Mouse (Mus musculus) stomach, postnatal 0 days (tissue): ENCODE data around the gene Ybx2. TPM values are rescaled to one million over a fixed set of nuclear protein-coding genes. Genes with fewer than 3 reads are reported as not detected.
"Not testable (repeated sequence)": the region's sequence is repeated elsewhere in the genome, so short reads cannot be mapped to it uniquely, and the experiment has no call there.

Experiments
- ATAC-seq: fragments of 200-750 bp; cut with Nextera tagmentation; 2 replicates; pipeline ENCODE4 v1.8.0; 2017; ENCODE audit not compliant: low FRiP score, low TSS enrichment
- DNase-seq: peaks from one replicate; pipeline ENCODE4 v3.0.0-alpha.2; 2016; ENCODE audit warnings: low spot score
- H3K27ac ChIP-seq: fragments of 300-500 bp; sonication (generic); replicated peaks from 2 replicates; pipeline ENCODE4 v1.5.1; 2014; ENCODE audit warnings: mild to moderate bottlenecking, control low read depth
- H3K27me3 ChIP-seq: fragments of 300-500 bp; sonication (generic); 2 replicates; pipeline ENCODE4 v1.6.1; 2014; ENCODE audit warnings: low read length; ENCODE audit not compliant: control insufficient read depth, insufficient read depth
- H3K36me3 ChIP-seq: fragments of 300-500 bp; sonication (generic); 2 replicates; pipeline ENCODE4 v1.6.1; 2014; ENCODE audit warnings: low read length, mixed read lengths; ENCODE audit not compliant: control insufficient read depth, insufficient read depth
- H3K4me1 ChIP-seq: fragments of 300-500 bp; sonication (generic); replicated peaks from 2 replicates; pipeline ENCODE4 v1.6.1; 2014; ENCODE audit warnings: antibody characterized with exemption; ENCODE audit not compliant: control insufficient read depth, insufficient read depth
- H3K4me2 ChIP-seq: fragments of 300-500 bp; sonication (generic); replicated peaks from 2 replicates; pipeline ENCODE4 v1.6.1; 2014; ENCODE audit warnings: low read depth, mild to moderate bottlenecking, control low read depth, moderate library complexity
- H3K4me3 ChIP-seq: fragments of 300-500 bp; sonication (generic); 2 replicates; pipeline ENCODE4 v1.5.1; 2014; ENCODE audit warnings: low read depth, low read length, control low read depth
- H3K9ac ChIP-seq: fragments of 300-500 bp; sonication (generic); 2 replicates; pipeline ENCODE4 v1.6.1; 2014; ENCODE audit warnings: mild to moderate bottlenecking, low read length, control low read depth, mixed read lengths
- H3K9me3 ChIP-seq: fragments of 300-500 bp; sonication (generic); 2 replicates; pipeline ENCODE4 v1.6.1; 2016; ENCODE audit warnings: low read length; ENCODE audit not compliant: control insufficient read depth
- CTCF ChIP-seq: IDR thresholded peaks from 2 replicates; pipeline ENCODE4 v1.5.1; 2016; ENCODE audit warnings: antibody characterized with exemption, low read depth, mild to moderate bottlenecking, moderate library complexity
- EP300 ChIP-seq: optimal IDR thresholded peaks from 2 replicates; pipeline ENCODE3; 2016; ENCODE audit warnings: antibody characterized with exemption
- WGBS: fragments of 180-500 bp; shearing (Covaris S2); extraction: QIAGEN DNeasy Blood & Tissue Kit; methylation state at CpG from one replicate; pipeline ENCODE4 v1.1.7; 2014; 5-methylcytosine and 5-hydroxymethylcytosine counted together
- polyA plus RNA-seq: library from polyadenylated mRNA; unstranded; fragments of >200 nt; fragmentation: Nextera tagmentation; extraction: Ambion mirVana; gene quantifications from 2 replicates; pipeline ENCODE4 v1.2.1, GENCODE M21; 2015

The Ybx2 gene
- polyA plus RNA-seq, 1 experiment from 2014 or later, result 1.7 TPM

DNA sequence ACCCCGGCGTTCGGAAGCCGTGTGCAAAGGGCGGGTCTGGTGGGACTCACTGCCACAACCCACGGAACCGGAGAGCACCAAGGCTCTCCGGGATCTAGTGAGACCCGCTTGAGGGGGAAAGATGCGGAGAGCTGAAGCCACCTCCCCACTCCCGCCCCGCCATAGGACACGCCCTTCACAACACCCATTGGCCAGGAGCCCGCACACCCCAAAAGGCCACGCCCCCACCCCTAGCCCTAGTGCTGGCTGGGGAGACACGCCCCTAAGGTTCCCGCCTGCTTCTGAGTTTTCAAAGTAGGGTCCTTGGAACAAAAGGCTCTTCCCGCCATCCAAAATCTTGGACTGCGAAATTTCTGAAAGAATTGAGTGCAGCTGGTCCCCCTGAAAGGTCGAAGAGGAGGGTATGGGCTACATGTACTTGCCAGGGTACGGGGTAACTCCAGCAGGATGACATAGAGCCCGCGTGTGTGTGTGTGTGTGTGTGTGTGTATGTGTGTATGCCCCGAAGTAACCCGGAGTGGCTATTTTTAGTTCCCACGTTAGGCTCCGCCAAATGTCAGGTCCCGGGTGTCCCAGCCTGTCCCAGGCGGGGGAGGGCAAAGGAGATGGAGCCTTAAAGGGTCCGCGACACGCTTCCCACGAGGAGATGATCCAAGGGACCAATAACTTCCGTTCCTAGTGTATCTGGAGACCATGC lies 12.6 kb downstream of the Ybx2 start, which contains the start of gene Slc2a4:
Gene Slc2a4, minus strand, starts transcription at position 123 of the 697 bp plus-strand sequence.
- DNase-seq, result peak; percentile 95
- no peak for TF ChIP-seq EP300
- no peak for TF ChIP-seq CTCF
- H3K9me3 ChIP-seq, result no peaks in the 10 kb centered on the region
- H3K9ac ChIP-seq, result peak within 1 kb of the TSS; percentile 63
- H3K36me3 ChIP-seq, result peaks cover 3% of the 10 kb centered on the region; the same call in 1 of the 2 replicates
- H3K4me3 ChIP-seq, result peak within 1 kb of the TSS; percentile 49
- no peaks in the 10 kb centered on the region for H3K27me3 ChIP-seq
- H3K27ac ChIP-seq, result peak within 1 kb of the TSS; percentile 89
- under 1% methylated on average over 34 of the region's 34 CpGs for WGBS
- peak; percentile 91 for ATAC-seq
- no peaks in the 10 kb centered on the region for H3K4me1 ChIP-seq
- peak within 1 kb of the TSS; percentile 66 for H3K4me2 ChIP-seq

DNA sequence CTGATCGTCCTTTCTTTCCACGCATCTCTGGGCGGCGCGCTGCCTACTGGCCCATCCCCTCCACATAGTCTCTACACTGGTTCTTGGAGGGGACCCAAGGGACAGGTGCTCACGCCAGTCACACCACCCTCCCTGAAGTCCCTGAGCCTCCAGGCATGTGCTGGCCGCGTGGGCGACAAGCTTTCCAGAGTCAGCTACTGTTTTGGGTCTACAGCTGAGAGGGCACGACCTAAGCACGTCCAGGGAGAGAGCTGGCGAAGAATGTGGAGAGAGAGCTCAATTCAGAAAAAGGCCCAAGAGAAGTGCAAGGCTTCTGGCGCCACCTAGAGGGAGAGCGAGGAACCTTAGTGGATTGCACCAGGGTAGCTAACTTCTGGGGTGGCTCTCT lies 13.2 kb downstream of the Ybx2 start:
- WGBS, result 0% methylated on average over 14 of the region's 14 CpGs
- peak overlapping the region; percentile 49 for H3K4me3 ChIP-seq
- H3K4me2 ChIP-seq, result peak overlapping the region; percentile 66
- no peaks in the 10 kb centered on the region for H3K27me3 ChIP-seq
- H3K9me3 ChIP-seq, result no peaks in the 10 kb centered on the region
- peak; percentile 58 for ATAC-seq
- H3K36me3 ChIP-seq, result peaks cover 3% of the 10 kb centered on the region; the same call in 1 of the 2 replicates
- H3K4me1 ChIP-seq, result no peaks in the 10 kb centered on the region
- no peak overlapping the region for H3K9ac ChIP-seq
- H3K27ac ChIP-seq, result peak overlapping the region; percentile 89
- peak; percentile 90 for DNase-seq
- TF ChIP-seq CTCF (peak; percentile 97), EP300 (no peak)

DNA sequence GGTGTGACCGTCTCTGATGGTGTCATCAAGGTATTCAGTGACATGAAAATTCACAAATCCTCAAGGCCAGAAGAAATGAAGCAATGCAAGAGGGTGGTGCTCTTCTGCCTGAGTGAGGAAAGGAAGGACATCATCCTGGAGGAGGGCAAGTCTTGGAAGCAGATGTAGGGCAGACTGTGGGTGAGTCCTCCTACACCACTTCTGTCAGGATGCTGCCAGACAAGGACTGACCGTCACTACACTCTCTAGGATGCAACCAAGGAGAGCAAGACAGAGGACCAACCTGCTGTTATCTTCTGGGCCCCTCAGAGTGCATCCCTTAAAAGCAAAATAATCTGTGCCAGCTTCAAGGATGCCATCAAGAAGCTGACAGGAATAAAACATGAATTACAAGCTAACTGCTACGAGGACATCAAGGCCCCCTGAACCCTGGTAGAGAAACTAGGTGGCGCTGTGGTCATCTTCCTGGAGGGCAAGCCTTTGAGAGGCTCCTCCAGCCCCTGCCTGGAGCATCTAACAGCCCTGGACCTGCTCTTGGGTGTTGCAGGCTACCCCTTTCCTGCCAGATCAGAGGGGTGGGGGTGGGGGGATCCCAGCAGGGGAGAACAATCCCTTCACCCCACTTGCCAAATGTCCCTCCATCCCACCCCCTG lies 15.3 kb downstream of the Ybx2 start:
- ATAC-seq (no peak), DNase-seq (peak; percentile 49)
- no peak for TF ChIP-seq EP300
- peak; percentile 55 for TF ChIP-seq CTCF
- 45% methylated on average over 4 of the region's 4 CpGs for WGBS
- no peak overlapping the region for H3K4me2 ChIP-seq
- no peak overlapping the region for H3K4me3 ChIP-seq
- H3K27me3 ChIP-seq, result no peaks in the 10 kb centered on the region
- H3K36me3 ChIP-seq, result no peaks in the 10 kb centered on the region
- H3K4me1 ChIP-seq, result no peaks in the 10 kb centered on the region
- H3K9ac ChIP-seq, result no peak overlapping the region
- H3K27ac ChIP-seq, result no peak overlapping the region
- no peaks in the 10 kb centered on the region for H3K9me3 ChIP-seq

GRCm38 (mm10) chr11:69952274-69952673 lies 16.7 kb downstream of the Ybx2 start:
- Histone ChIP-seq H3K4me2 (no peak overlapping the region), H3K36me3 (no peaks in the 10 kb centered on the region), H3K4me3 (no peak overlapping the region), H3K4me1 (no peaks in the 10 kb centered on the region), H3K9me3 (no peaks in the 10 kb centered on the region), H3K9ac (no peak overlapping the region), H3K27me3 (no peaks in the 10 kb centered on the region), H3K27ac (no peak overlapping the region)
- no peak for TF ChIP-seq EP300
- peak; percentile 60 for TF ChIP-seq CTCF
- 47% methylated on average over 1 of the region's 1 CpGs for WGBS
- ATAC-seq (no peak), DNase-seq (no peak)

- no peak for TF ChIP-seq EP300
- Histone ChIP-seq H3K27ac (no peak overlapping the region), H3K9ac (no peak overlapping the region), H3K4me3 (no peak overlapping the region), H3K4me1 (no peaks in the 10 kb centered on the region), H3K9me3 (no peaks in the 10 kb centered on the region), H3K27me3 (no peaks in the 10 kb centered on the region), H3K36me3 (no peaks in the 10 kb centered on the region), H3K4me2 (no peak overlapping the region)
- ATAC-seq (no peak), DNase-seq (no peak)
- WGBS, result 35% methylated on average over 11 of the region's 11 CpGs
Measured at GRCm38 (mm10) chr11:69953267-69953915, 17.8 kb downstream of the Ybx2 start.

GRCm38 (mm10) chr11:69955618-69956017 lies 20.0 kb downstream of the Ybx2 start:
- H3K27me3 ChIP-seq, DNase-seq, H3K27ac ChIP-seq, H3K4me2 ChIP-seq, H3K36me3 ChIP-seq, H3K9me3 ChIP-seq, H3K4me3 ChIP-seq, H3K4me1 ChIP-seq, H3K9ac ChIP-seq, ATAC-seq: not testable (repeated sequence)
- WGBS, result 76% methylated on average over 4 of the region's 4 CpGs
